28 mouse cellular contexts compared by ENCODE assay signal in genomic region chr17:46843716-46844115, GRCm38 (mm10). TPM values are rescaled to one million over a fixed set of nuclear protein-coding genes. Genes with fewer than 3 reads are reported as not detected.
DNase-seq lines count a peak whose midpoint lies in the region; ATAC-seq lines count a peak whose summit lies in the region.
"Had no signal": no experiment of that assay in that cellular context is flagged by ENCODE, and none has a peak within 500 bp of the region (broad histone marks: within the 10 kb centered on the region; RNA-seq: fewer than 3 reads in every experiment).

No protein-coding gene starts in this region.

- no peaks in the 10 kb centered on the region for H3K9me3 ChIP-seq in intestine, embryonic 16.5 days (ENCODE audit: control insufficient read depth, low read length)
- no peaks in the 10 kb centered on the region for H3K9me3 ChIP-seq in intestine, embryonic 15.5 days
- no peaks in the 10 kb centered on the region for H3K9me3 ChIP-seq in neural tube, embryonic 12.5 days
- no peaks in the 10 kb centered on the region for H3K9me3 ChIP-seq in limb, embryonic 11.5 days (ENCODE audit: control insufficient read depth, low read length)
- H3K9me3 ChIP-seq: embryonic facial prominence, embryonic 12.5 days; forebrain, embryonic 10.5 days; forebrain, embryonic 15.5 days; heart, embryonic 12.5 days; kidney, embryonic 15.5 days; limb, embryonic 12.5 days; lung, embryonic 15.5 days; midbrain, embryonic 10.5 days had no signal

- no peak for DNase-seq in neural tube, embryonic 10.5 days (ENCODE audit: extremely low spot score, low spot score)
- DNase-seq in limb, embryonic 11.5 days (ENCODE audit: low spot score): peak; percentile 45
- no peak for DNase-seq in cerebellum, postnatal 14 days
- DNase-seq in ovary, postnatal 36 days (ENCODE audit: low spot score): no peak
- DNase-seq: adrenal gland, postnatal 10 days; cerebellum, adult 9-10 months; embryo, embryonic 11 days; heart, postnatal 4 days; layer of hippocampus, postnatal 36 days; retina, postnatal 1 day; right cerebral cortex, postnatal 14 days; thymus, postnatal 14 days had no signal

- ATAC-seq in intestine, embryonic 16.5 days: peak; percentile 74
- no peak for ATAC-seq in intestine, embryonic 15.5 days
- ATAC-seq in neural tube, embryonic 12.5 days (ENCODE audit: low FRiP score, low read depth): no peak
- ATAC-seq in limb, embryonic 11.5 days (ENCODE audit: insufficient number of reproducible peaks, low FRiP score, low TSS enrichment, low read depth): no peak
- no peak for ATAC-seq in erythroid progenitor cell, adult 5-6 weeks (replicated peaks; ENCODE audit: low FRiP score, poor library complexity, severe bottlenecking)
- ATAC-seq: forebrain, embryonic 15.5 days; hindbrain, postnatal 0 days; intestine, postnatal 0 days had no signal

- H3K27ac ChIP-seq in intestine, embryonic 16.5 days (ENCODE audit: low read length): no peak overlapping the region
- H3K27ac ChIP-seq in intestine, embryonic 15.5 days: no peak overlapping the region
- H3K27ac ChIP-seq in neural tube, embryonic 12.5 days: peak overlapping the region; percentile 10; the same call in 1 of the 2 replicates
- no peak overlapping the region for H3K27ac ChIP-seq in limb, embryonic 11.5 days (replicated peaks; ENCODE audit: low read depth, low read length)
- H3K27ac ChIP-seq: embryonic facial prominence, embryonic 12.5 days; forebrain, embryonic 10.5 days; forebrain, embryonic 15.5 days; heart, adult 2 months; hindbrain, postnatal 0 days; kidney, embryonic 15.5 days; limb, embryonic 12.5 days; lung, embryonic 15.5 days; midbrain, embryonic 10.5 days had no signal

- 0 out of 2 replicates have a peak, but pooled peaks cover under 1% of the 10 kb centered on the region for H3K4me1 ChIP-seq in intestine, embryonic 16.5 days (ENCODE audit: control insufficient read depth, insufficient read depth, low read length)
- no peaks in the 10 kb centered on the region for H3K4me1 ChIP-seq in intestine, embryonic 15.5 days (replicated peaks)
- peaks cover 11% of the 10 kb centered on the region; the same call in 1 of the 2 replicates for H3K4me1 ChIP-seq in neural tube, embryonic 12.5 days
- peaks cover 4% of the 10 kb centered on the region for H3K4me1 ChIP-seq in limb, embryonic 11.5 days (ENCODE audit: control insufficient read depth, insufficient read depth, low read length)
- H3K4me1 ChIP-seq: embryonic facial prominence, embryonic 12.5 days; lung, embryonic 15.5 days had no signal

- no peaks in the 10 kb centered on the region for H3K27me3 ChIP-seq in intestine, embryonic 16.5 days (replicated peaks; ENCODE audit: control insufficient read depth, insufficient read depth, low read length)
- H3K27me3 ChIP-seq in intestine, embryonic 15.5 days (replicated peaks): no peaks in the 10 kb centered on the region
- H3K27me3 ChIP-seq in neural tube, embryonic 12.5 days (replicated peaks): no peaks in the 10 kb centered on the region
- no peaks in the 10 kb centered on the region for H3K27me3 ChIP-seq in limb, embryonic 11.5 days (ENCODE audit: control insufficient read depth, insufficient read depth, low read length)
- H3K27me3 ChIP-seq: embryonic facial prominence, embryonic 12.5 days; forebrain, embryonic 15.5 days; heart, embryonic 12.5 days; kidney, embryonic 15.5 days; limb, embryonic 12.5 days; lung, embryonic 15.5 days had no signal

- no peak overlapping the region for H3K9ac ChIP-seq in intestine, embryonic 16.5 days (ENCODE audit: low read depth, low read length)
- H3K9ac ChIP-seq in intestine, embryonic 15.5 days: no peak overlapping the region
- no peak overlapping the region for H3K9ac ChIP-seq in neural tube, embryonic 12.5 days
- H3K9ac ChIP-seq in limb, embryonic 11.5 days (ENCODE audit: low read length): no peak overlapping the region
- H3K9ac ChIP-seq: embryonic facial prominence, embryonic 12.5 days; forebrain, embryonic 15.5 days; heart, embryonic 12.5 days; kidney, embryonic 15.5 days; limb, embryonic 12.5 days; lung, embryonic 15.5 days had no signal

- H3K4me2 ChIP-seq in intestine, embryonic 16.5 days (ENCODE audit: low read depth, low read length): no peak overlapping the region
- no peak overlapping the region for H3K4me2 ChIP-seq in intestine, embryonic 15.5 days (replicated peaks)
- H3K4me2 ChIP-seq in neural tube, embryonic 12.5 days (replicated peaks): no peak overlapping the region
- no peak overlapping the region for H3K4me2 ChIP-seq in limb, embryonic 11.5 days (ENCODE audit: low read depth, severe bottlenecking)
- H3K4me2 ChIP-seq: embryonic facial prominence, embryonic 12.5 days; forebrain, embryonic 15.5 days; heart, embryonic 12.5 days; kidney, embryonic 15.5 days; limb, embryonic 12.5 days; liver, embryonic 11.5 days; lung, embryonic 15.5 days had no signal

- WGBS in intestine, embryonic 16.5 days: 53% methylated on average over 7 of the region's 7 CpGs
- WGBS in intestine, embryonic 15.5 days: 56% methylated on average over 7 of the region's 7 CpGs
- WGBS in neural tube, embryonic 12.5 days: 32% methylated on average over 7 of the region's 7 CpGs
- WGBS in limb, embryonic 11.5 days: 19% methylated on average over 7 of the region's 7 CpGs

- H3K36me3 ChIP-seq in intestine, embryonic 16.5 days (ENCODE audit: control insufficient read depth, insufficient read depth, low read length): no peaks in the 10 kb centered on the region
- H3K36me3 ChIP-seq in intestine, embryonic 15.5 days: no peaks in the 10 kb centered on the region
- 0 out of 2 replicates have a peak, but pooled peaks cover 3% of the 10 kb centered on the region for H3K36me3 ChIP-seq in neural tube, embryonic 12.5 days
- no peaks in the 10 kb centered on the region for H3K36me3 ChIP-seq in limb, embryonic 11.5 days (ENCODE audit: control insufficient read depth, insufficient read depth, low read length)
- H3K36me3 ChIP-seq: forebrain, embryonic 10.5 days; forebrain, embryonic 15.5 days; kidney, embryonic 15.5 days; lung, embryonic 15.5 days; midbrain, embryonic 10.5 days had no signal

- no peak overlapping the region for H3K4me3 ChIP-seq in intestine, embryonic 16.5 days (ENCODE audit: low read length)
- H3K4me3 ChIP-seq in intestine, embryonic 15.5 days (replicated peaks): no peak overlapping the region
- H3K4me3 ChIP-seq in neural tube, embryonic 12.5 days: no peak overlapping the region
- no peak overlapping the region for H3K4me3 ChIP-seq in limb, embryonic 11.5 days (ENCODE audit: low read depth, low read length)
- H3K4me3 ChIP-seq: embryonic facial prominence, embryonic 12.5 days; forebrain, embryonic 10.5 days; forebrain, embryonic 15.5 days; heart, adult 2 months; heart, embryonic 12.5 days; kidney, embryonic 15.5 days; limb, embryonic 12.5 days; lung, embryonic 15.5 days; midbrain, embryonic 10.5 days had no signal

RNA-seq across cellular contexts. Expression of gene Bicral, which starts 14.6 kb away (rescaled TPM):
- polyA plus RNA-seq in intestine, embryonic 16.5 days (2015; fragmentation: Nextera tagmentation; extraction: Ambion mirVana): 3.0 TPM in 2 replicates
- polyA plus RNA-seq in intestine, embryonic 15.5 days (2015; fragmentation: Nextera tagmentation; extraction: Ambion mirVana): 3.5 and 4.6 TPM in 2 replicates
- 7.0 and 8.0 TPM in 2 replicates for polyA plus RNA-seq in neural tube, embryonic 12.5 days (2016; fragmentation: Nextera tagmentation; extraction: Ambion mirVana)
- polyA plus RNA-seq in limb, embryonic 11.5 days (2014; fragmentation: Nextera tagmentation; extraction: Ambion mirVana): 4.6 and 5.9 TPM in 2 replicates
- total RNA-seq in erythroid progenitor cell, adult 5-6 weeks (2015; ENCODE audit: low replicate concordance): 28.8 and 64.6 TPM in 2 replicates
- 18.7 and 68.4 TPM in 2 replicates for total RNA-seq in erythroid progenitor cell, adult 5-6 weeks (2017; ENCODE audit: low replicate concordance)

RNA-seq across cellular contexts. Expression of gene Tbcc, which starts 46.8 kb away (rescaled TPM):
- 31.8 and 35.8 TPM in 2 replicates for polyA plus RNA-seq in intestine, embryonic 16.5 days (2015; fragmentation: Nextera tagmentation; extraction: Ambion mirVana)
- polyA plus RNA-seq in intestine, embryonic 15.5 days (2015; fragmentation: Nextera tagmentation; extraction: Ambion mirVana): 48.2 and 48.6 TPM in 2 replicates
- polyA plus RNA-seq in neural tube, embryonic 12.5 days (2016; fragmentation: Nextera tagmentation; extraction: Ambion mirVana): 87.8 and 89.5 TPM in 2 replicates
- polyA plus RNA-seq in limb, embryonic 11.5 days (2014; fragmentation: Nextera tagmentation; extraction: Ambion mirVana): 73.0 and 73.3 TPM in 2 replicates
- 3.2 and 7.5 TPM in 2 replicates for total RNA-seq in erythroid progenitor cell, adult 5-6 weeks (2015; ENCODE audit: low replicate concordance)
- total RNA-seq in erythroid progenitor cell, adult 5-6 weeks (2017; ENCODE audit: low replicate concordance): 1.1 and 2.7 TPM in 2 replicates
